Mouse (Mus musculus) liver, adult 2 months (tissue): ENCODE results near the gene Adam22. TPM values are rescaled to one million over a fixed set of nuclear protein-coding genes. Genes with fewer than 3 reads are reported as not detected.

ENCODE experiments used
- DNase-seq: peaks from one replicate; pipeline ENCODE4 v3.0.0-alpha.2; 2011; ENCODE audit warnings: low read depth, low spot score; ENCODE audit errors: extremely low read depth
- H3K27ac ChIP-seq: fragments of 200-500 bp; replicated peaks from 2 replicates; pipeline ENCODE4 v1.5.1; 2012; ENCODE audit warnings: low read depth, mild to moderate bottlenecking, control low read depth, inconsistent platforms, low read length; ENCODE audit not compliant: insufficient read depth
- H3K27me3 ChIP-seq: fragments of 200-500 bp; 2 replicates; pipeline ENCODE4 v1.6.1; 2012; ENCODE audit warnings: mild to moderate bottlenecking, moderate library complexity, low read length, inconsistent platforms; ENCODE audit not compliant: control insufficient read depth, insufficient read depth
- H3K36me3 ChIP-seq: fragments of 200-500 bp; 2 replicates; pipeline ENCODE4 v1.6.1; 2012; ENCODE audit warnings: low read length, inconsistent platforms; ENCODE audit not compliant: control insufficient read depth, insufficient read depth
- H3K4me1 ChIP-seq: fragments of 200-500 bp; 2 replicates; pipeline ENCODE4 v1.6.1; 2011; ENCODE audit warnings: low read length; ENCODE audit not compliant: control insufficient read depth, insufficient read depth
- H3K4me3 ChIP-seq: fragments of 200-500 bp; 2 replicates; pipeline ENCODE4 v1.5.1; 2011; ENCODE audit warnings: low read depth, mild to moderate bottlenecking, control low read depth, low read length, moderate library complexity; ENCODE audit not compliant: insufficient read depth
- H3K79me2 ChIP-seq: fragments of 200-500 bp; 2 replicates; pipeline ENCODE4 v1.6.1; 2012; ENCODE audit warnings: inconsistent platforms, mild to moderate bottlenecking, low read length, moderate library complexity; ENCODE audit not compliant: control insufficient read depth, insufficient read depth
- H3K9ac ChIP-seq: fragments of 200-500 bp; 2 replicates; pipeline ENCODE4 v1.6.1; 2012; ENCODE audit warnings: low read depth, mild to moderate bottlenecking, control low read depth, inconsistent platforms, low read length
- CTCF ChIP-seq: fragments of 200-500 bp; IDR thresholded peaks from 2 replicates; pipeline ENCODE4 v1.5.1; 2011; ENCODE audit warnings: low read depth, low read length, control low read depth
- POLR2A ChIP-seq: fragments of 200-500 bp; IDR thresholded peaks from 2 replicates; pipeline ENCODE4 v1.6.1; 2011; ENCODE audit warnings: low read length, control low read depth; ENCODE audit not compliant: insufficient read depth; ENCODE audit errors: extremely low read depth
- WGBS: fragments of 180-500 bp; shearing (Covaris S2); methylation state at CpG from one replicate; pipeline ENCODE4 v1.1.7; 2018; 5-methylcytosine and 5-hydroxymethylcytosine counted together
- polyA plus RNA-seq: library from polyadenylated mRNA; depleted of rRNA; stranded (reverse); fragments of >200 nt; gene quantifications from 2 replicates; pipeline ENCODE4 v1.2.3, GENCODE M21; 2012
- total RNA-seq: library from RNA; depleted of rRNA; stranded (reverse); fragments of >200 nt; gene quantifications from 2 replicates; pipeline ENCODE4 v1.2.3, GENCODE M21; 2014

Gene Adam22
- total and polyA plus RNA-seq, 2 experiments = 0.01 to 0.55 TPM

DNA sequence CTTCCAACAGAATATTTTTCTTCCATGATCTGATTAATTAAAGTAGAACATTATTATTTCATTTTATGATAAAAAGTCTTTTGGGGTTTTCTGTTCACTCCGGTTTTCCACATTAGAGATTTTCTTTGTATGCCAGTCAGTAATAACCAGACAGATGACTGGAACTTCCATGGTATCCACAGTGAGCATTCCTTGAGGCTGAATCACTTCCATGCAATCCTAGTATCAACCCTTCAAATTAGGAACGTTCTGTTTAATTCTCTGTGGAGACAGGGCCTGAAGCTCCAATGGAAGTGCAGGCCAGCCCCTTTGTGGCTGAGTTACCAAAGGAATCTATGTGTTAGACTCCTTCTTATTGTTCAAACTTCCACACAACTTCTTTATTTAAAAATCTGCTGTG lies 247.9 kb downstream of the Adam22 start:
- H3K27me3 ChIP-seq = no peaks in the 10 kb centered on the region
- no peak overlapping the region for H3K9ac ChIP-seq
- H3K36me3 ChIP-seq = no peaks in the 10 kb centered on the region
- no peak overlapping the region for H3K4me3 ChIP-seq
- H3K4me1 ChIP-seq = no peaks in the 10 kb centered on the region
- H3K27ac ChIP-seq = no peak overlapping the region
- WGBS = 73% methylated on average over 2 of the region's 2 CpGs
- H3K79me2 ChIP-seq = no peaks in the 10 kb centered on the region
- DNase-seq = no peak
- TF ChIP-seq POLR2A (no peak), CTCF (no peak)

DNA sequence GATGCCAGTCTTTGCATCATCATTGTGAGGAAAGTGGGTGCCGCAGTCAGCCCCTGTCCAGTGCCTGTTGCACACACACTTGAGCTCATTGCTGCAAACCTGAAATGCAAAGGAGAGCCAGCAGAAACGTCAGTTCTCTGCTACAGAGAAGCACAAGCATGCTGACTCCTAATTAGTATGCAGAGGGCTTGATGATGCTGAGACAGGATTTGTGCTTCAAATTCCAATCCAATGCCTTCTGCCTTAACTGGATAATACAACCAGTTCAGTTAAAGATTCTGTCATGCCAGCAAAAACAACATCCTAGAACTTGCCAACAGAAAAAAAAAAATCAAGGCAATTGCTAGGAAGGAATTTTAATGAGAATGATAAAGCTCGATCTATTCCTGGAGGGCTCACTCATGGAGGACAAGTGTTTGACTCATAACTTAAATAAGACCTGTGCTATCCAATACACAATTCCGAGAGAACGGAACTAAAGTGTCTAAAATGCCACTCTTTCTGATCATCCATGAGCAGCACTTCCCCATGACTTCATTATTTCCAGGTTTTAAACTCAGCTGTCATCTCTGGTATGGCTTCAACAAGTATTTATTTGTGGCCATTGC lies 251.3 kb downstream of the Adam22 start:
- DNase-seq = no peak
- 76% methylated on average over 5 of the region's 5 CpGs for WGBS
- Histone ChIP-seq H3K27me3 (no peaks in the 10 kb centered on the region), H3K27ac (no peak overlapping the region), H3K4me3 (no peak overlapping the region), H3K4me1 (no peaks in the 10 kb centered on the region), H3K79me2 (no peaks in the 10 kb centered on the region), H3K9ac (no peak overlapping the region), H3K36me3 (no peaks in the 10 kb centered on the region)
- TF ChIP-seq CTCF (no peak), POLR2A (no peak)

DNA sequence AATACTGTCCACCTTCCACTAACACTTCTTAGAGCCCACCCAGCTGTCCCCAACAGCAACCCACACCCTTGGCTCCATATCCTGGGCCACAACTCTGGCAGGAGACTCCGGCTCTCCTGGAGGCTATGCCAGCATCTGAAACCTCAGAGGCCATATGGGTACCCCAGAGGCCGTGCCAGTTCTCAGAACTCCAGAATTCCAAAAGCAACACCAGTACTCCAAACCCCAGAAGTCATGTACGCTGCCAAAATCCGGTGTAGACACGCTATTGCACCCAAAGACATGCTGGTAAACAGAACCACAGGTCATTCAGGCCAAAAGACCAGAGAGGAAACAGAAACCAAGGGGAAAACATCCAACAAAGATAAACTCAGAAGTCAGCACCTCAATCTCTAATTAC lies 255.7 kb downstream of the Adam22 start:
- WGBS = 71% methylated on average over 5 of the region's 5 CpGs

DNA sequence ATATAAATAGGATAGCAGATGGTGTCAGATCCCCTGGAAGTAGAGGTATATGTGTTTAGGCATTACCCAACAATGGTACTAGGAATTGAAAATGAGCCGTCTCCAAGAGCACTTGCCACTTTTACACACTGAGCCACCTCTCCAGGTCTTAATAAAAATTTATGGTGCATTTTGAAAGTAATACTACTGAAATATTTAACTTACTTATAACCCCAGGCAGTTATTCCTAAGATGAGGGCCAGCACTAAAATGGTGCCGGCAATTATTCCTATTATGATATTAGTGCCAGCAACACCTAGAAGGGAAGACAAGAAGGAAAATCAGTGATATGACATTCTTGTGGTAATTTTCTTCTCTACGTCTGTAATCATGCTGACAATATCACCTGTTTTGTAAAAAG lies 256.3 kb downstream of the Adam22 start:
- Histone ChIP-seq H3K27ac (no peak overlapping the region), H3K27me3 (no peaks in the 10 kb centered on the region), H3K4me1 (no peaks in the 10 kb centered on the region), H3K4me3 (no peak overlapping the region), H3K9ac (no peak overlapping the region), H3K36me3 (no peaks in the 10 kb centered on the region), H3K79me2 (no peaks in the 10 kb centered on the region)
- WGBS = 93% methylated on average over 3 of the region's 3 CpGs
- TF ChIP-seq POLR2A (no peak), CTCF (no peak)
- no peak for DNase-seq

More for the DNA sequence above, 255.7 kb downstream of the Adam22 start:
- no peaks in the 10 kb centered on the region for H3K27me3 ChIP-seq
- no peak overlapping the region for H3K27ac ChIP-seq
- DNase-seq = peak; percentile 40
- no peak for TF ChIP-seq CTCF
- no peak overlapping the region for H3K9ac ChIP-seq
- H3K36me3 ChIP-seq = no peaks in the 10 kb centered on the region
- no peaks in the 10 kb centered on the region for H3K4me1 ChIP-seq
- H3K79me2 ChIP-seq = no peaks in the 10 kb centered on the region
- H3K4me3 ChIP-seq = no peak overlapping the region

DNA sequence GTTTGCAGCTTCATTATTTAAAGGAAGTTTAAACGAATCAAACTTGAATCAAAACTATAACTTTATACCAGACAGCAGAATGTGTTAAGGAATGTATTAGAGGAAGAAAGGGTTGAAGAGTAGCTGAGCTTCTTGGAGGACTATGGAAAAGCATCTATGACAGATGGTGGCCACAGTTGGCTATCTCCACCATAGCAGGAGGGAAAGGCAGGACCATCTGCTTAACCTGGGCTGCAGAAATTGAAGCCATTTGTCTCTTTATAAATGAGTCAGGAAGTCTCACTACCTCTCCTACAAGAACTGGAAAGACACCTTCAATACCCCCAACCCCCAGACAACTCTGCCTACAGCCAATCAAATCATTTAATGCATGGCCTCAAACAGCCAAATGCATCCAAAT lies 272.3 kb downstream of the Adam22 start:
- Histone ChIP-seq H3K27ac (no peak overlapping the region), H3K4me3 (no peak overlapping the region), H3K27me3 (no peaks in the 10 kb centered on the region), H3K79me2 (no peaks in the 10 kb centered on the region), H3K9ac (no peak overlapping the region), H3K36me3 (no peaks in the 10 kb centered on the region), H3K4me1 (no peaks in the 10 kb centered on the region)
- DNase-seq = no peak
- WGBS = 65% methylated on average over 1 of the region's 1 CpGs
- TF ChIP-seq POLR2A (no peak), CTCF (no peak)

DNA sequence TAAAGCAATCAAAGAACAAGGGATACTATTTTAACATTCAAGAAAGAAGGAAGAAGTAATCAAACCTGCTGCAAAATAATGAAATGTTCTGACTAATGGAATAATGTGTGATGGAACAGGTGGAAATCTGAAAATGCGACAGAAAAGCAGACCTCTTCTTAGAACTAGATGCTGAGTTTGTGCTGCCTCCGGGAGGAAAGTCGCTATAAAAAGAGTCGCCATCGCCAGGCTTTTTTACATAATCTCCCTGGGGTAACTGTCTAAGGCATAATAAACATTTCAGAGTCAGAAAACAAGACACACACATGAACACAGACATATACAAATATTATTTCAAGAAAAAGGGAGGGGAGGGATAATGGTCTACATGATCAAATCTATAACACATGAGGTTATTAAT lies 273.0 kb downstream of the Adam22 start:
- Histone ChIP-seq H3K4me1 (no peaks in the 10 kb centered on the region), H3K27ac (no peak overlapping the region), H3K79me2 (no peaks in the 10 kb centered on the region), H3K4me3 (no peak overlapping the region), H3K9ac (no peak overlapping the region), H3K36me3 (no peaks in the 10 kb centered on the region), H3K27me3 (no peaks in the 10 kb centered on the region)
- TF ChIP-seq CTCF (no peak), POLR2A (no peak)
- no peak for DNase-seq
- WGBS = 85% methylated on average over 5 of the region's 5 CpGs
